8 mouse cellular contexts compared by ENCODE assay signal in the genomic region with DNA sequence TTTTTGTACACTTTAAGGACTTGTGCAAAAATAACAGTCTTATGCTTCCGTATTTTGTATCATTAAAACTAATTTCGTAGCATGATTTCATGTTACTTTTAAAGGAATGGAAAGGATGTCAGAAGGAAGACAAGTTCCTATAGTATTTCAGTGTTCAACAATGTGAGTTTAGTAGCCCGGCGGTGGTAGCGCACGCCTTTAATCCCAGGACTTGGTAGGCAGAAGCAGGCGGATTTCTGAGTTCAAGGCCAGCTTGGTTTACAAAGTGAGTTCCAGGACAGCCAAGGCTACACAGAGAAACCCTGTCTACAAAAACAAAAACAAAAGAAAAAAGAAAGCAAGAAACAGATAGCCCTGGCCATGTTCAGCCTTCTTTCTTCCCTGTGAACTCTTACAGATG. TPM values are rescaled to one million over a fixed set of nuclear protein-coding genes. Genes with fewer than 3 reads are reported as not detected.
DNase-seq lines count a peak whose midpoint lies in the region; ATAC-seq and TF ChIP-seq lines count a peak whose summit lies in the region.

No protein-coding gene starts in this region.

- 70% methylated on average over 7 of the region's 7 CpGs for WGBS in heart, embryonic 10.5 days
- 77% methylated on average over 7 of the region's 7 CpGs for WGBS in forebrain, embryonic 15.5 days
- 74% methylated on average over 7 of the region's 7 CpGs for WGBS in liver, embryonic 11.5 days

- H3K4me3 ChIP-seq in heart, embryonic 10.5 days, result peak overlapping the region; percentile 98
- H3K4me3 ChIP-seq in E14TG2a.4 (replicated peaks; ENCODE audit: low read length), result peak overlapping the region; percentile 94
- peak overlapping the region; percentile 99 for H3K4me3 ChIP-seq in forebrain, embryonic 15.5 days
- no peak overlapping the region for H3K4me3 ChIP-seq in liver, embryonic 11.5 days (ENCODE audit: low read depth, low read length)

- no peak overlapping the region for H3K9ac ChIP-seq in forebrain, embryonic 15.5 days (replicated peaks)
- H3K9ac ChIP-seq in liver, embryonic 11.5 days (ENCODE audit: low read depth, low read length), result no peak overlapping the region

- H3K9me3 ChIP-seq in heart, embryonic 10.5 days, result no peaks in the 10 kb centered on the region
- H3K9me3 ChIP-seq in E14TG2a.4 (ENCODE audit: low read length), result no peaks in the 10 kb centered on the region
- H3K9me3 ChIP-seq in forebrain, embryonic 15.5 days, result no peaks in the 10 kb centered on the region
- no peaks in the 10 kb centered on the region for H3K9me3 ChIP-seq in liver, embryonic 11.5 days (ENCODE audit: control insufficient read depth, low read length)

- no peak for TF ChIP-seq CTCF in E14TG2a.4 (conservative IDR thresholded peaks at IDR 0.05; ENCODE audit: low read length)

- ATAC-seq in forebrain, embryonic 15.5 days (replicated peaks), result 0 out of 2 replicates have a peak, but pooled peaks have one; percentile 11
- no peak for ATAC-seq in liver, embryonic 11.5 days (replicated peaks; ENCODE audit: low FRiP score)

- 0 out of 2 replicates have a peak overlapping the region, but pooled peaks have one; percentile 45 for H3K4me2 ChIP-seq in forebrain, embryonic 15.5 days (replicated peaks)
- H3K4me2 ChIP-seq in liver, embryonic 11.5 days, result peak overlapping the region; percentile 80; the same call in 1 of the 2 replicates

- H3K27me3 ChIP-seq in heart, embryonic 10.5 days (ENCODE audit: insufficient read depth, poor library complexity, severe bottlenecking), result no peaks in the 10 kb centered on the region
- no peaks in the 10 kb centered on the region for H3K27me3 ChIP-seq in E14TG2a.4 (ENCODE audit: insufficient read depth, low read length)
- H3K27me3 ChIP-seq in forebrain, embryonic 15.5 days, result no peaks in the 10 kb centered on the region
- no peaks in the 10 kb centered on the region for H3K27me3 ChIP-seq in liver, embryonic 11.5 days (replicated peaks; ENCODE audit: control insufficient read depth, insufficient read depth, low read length)

- DNase-seq in heart, embryonic 10.5 days (ENCODE audit: low spot score), result no peak
- DNase-seq in heart, adult 9 months (ENCODE audit: low spot score in 2 of 2), result no peak
- DNase-seq in liver, embryonic 11.5 days (ENCODE audit: low spot score), result no peak
- no peak for DNase-seq in right cerebral cortex, postnatal 10 days (ENCODE audit: low spot score in 2 of 2)
- no peak for DNase-seq in gastrocnemius, adult 8-10 months (ENCODE audit: low spot score in 2 of 2)
- no peak for DNase-seq in retina, embryonic 14.5 days (ENCODE audit: low spot score)

- 0 out of 2 replicates have a peak overlapping the region, but pooled peaks have one; percentile 93 for H3K27ac ChIP-seq in heart, embryonic 10.5 days
- no peak overlapping the region for H3K27ac ChIP-seq in forebrain, embryonic 15.5 days (replicated peaks)
- H3K27ac ChIP-seq in liver, embryonic 11.5 days (ENCODE audit: low read depth, low read length), result no peak overlapping the region

- H3K36me3 ChIP-seq in heart, embryonic 10.5 days, result no peaks in the 10 kb centered on the region
- no peaks in the 10 kb centered on the region for H3K36me3 ChIP-seq in E14TG2a.4 (ENCODE audit: insufficient read depth, low read length)
- no peaks in the 10 kb centered on the region for H3K36me3 ChIP-seq in forebrain, embryonic 15.5 days
- no peaks in the 10 kb centered on the region for H3K36me3 ChIP-seq in liver, embryonic 11.5 days (ENCODE audit: control insufficient read depth, insufficient read depth, low read length)

- peaks cover 8% of the 10 kb centered on the region; the same call in 1 of the 2 replicates for H3K4me1 ChIP-seq in heart, embryonic 10.5 days
- H3K4me1 ChIP-seq in E14TG2a.4 (replicated peaks; ENCODE audit: low read depth, low read length), result peaks cover 16% of the 10 kb centered on the region
- H3K4me1 ChIP-seq in forebrain, embryonic 15.5 days, result peaks cover 15% of the 10 kb centered on the region
- peaks cover 4% of the 10 kb centered on the region; the same call in 1 of the 2 replicates for H3K4me1 ChIP-seq in liver, embryonic 11.5 days (replicated peaks; ENCODE audit: control insufficient read depth, insufficient read depth, low read length)

RNA-seq across cellular contexts. Expression of gene Caap1, which starts 0.5 kb away (rescaled TPM):
- polyA plus RNA-seq in heart, embryonic 10.5 days (2016; fragmentation: Nextera tagmentation; extraction: Ambion mirVana), result 13.4 and 21.3 TPM in 2 replicates
- polyA plus RNA-seq in forebrain, embryonic 15.5 days (2015; fragmentation: Nextera tagmentation; extraction: Ambion mirVana), result 20.9 and 25.5 TPM in 2 replicates
- polyA plus RNA-seq in liver, embryonic 11.5 days (2014; fragmentation: Nextera tagmentation; extraction: Ambion mirVana), result 24.2 TPM in 2 replicates
- total RNA-seq in gastrocnemius, adult 8-10 months (2022), result 1 to 10 TPM; 1.7 to 2.5 (median 1.9) TPM

RNA-seq across cellular contexts. Expression of gene Gm10306, which starts 0.8 kb away (rescaled TPM):
- not detected in 2 replicates for polyA plus RNA-seq in heart, embryonic 10.5 days (2016; fragmentation: Nextera tagmentation; extraction: Ambion mirVana)
- 0.41 TPM in 1 of 2 replicates, not detected in the other for polyA plus RNA-seq in forebrain, embryonic 15.5 days (2015; fragmentation: Nextera tagmentation; extraction: Ambion mirVana)
- not detected in 2 replicates for polyA plus RNA-seq in liver, embryonic 11.5 days (2014; fragmentation: Nextera tagmentation; extraction: Ambion mirVana)
- not detected for total RNA-seq in gastrocnemius, adult 8-10 months (2022)

RNA-seq across cellular contexts. Expression of gene Plaa, which starts 45.9 kb away (rescaled TPM):
- 76.2 and 80.7 TPM in 2 replicates for polyA plus RNA-seq in heart, embryonic 10.5 days (2016; fragmentation: Nextera tagmentation; extraction: Ambion mirVana)
- polyA plus RNA-seq in forebrain, embryonic 15.5 days (2015; fragmentation: Nextera tagmentation; extraction: Ambion mirVana), result 78.6 and 82.3 TPM in 2 replicates
- polyA plus RNA-seq in liver, embryonic 11.5 days (2014; fragmentation: Nextera tagmentation; extraction: Ambion mirVana), result 77.1 and 81.1 TPM in 2 replicates
- 10 to 100 TPM; 29.0 to 39.8 (median 36.1) TPM for total RNA-seq in gastrocnemius, adult 8-10 months (2022)

RNA-seq across cellular contexts. Expression of gene Ift74, which starts 57.1 kb away (rescaled TPM):
- polyA plus RNA-seq in heart, embryonic 10.5 days (2016; fragmentation: Nextera tagmentation; extraction: Ambion mirVana), result 13.9 and 21.5 TPM in 2 replicates
- polyA plus RNA-seq in forebrain, embryonic 15.5 days (2015; fragmentation: Nextera tagmentation; extraction: Ambion mirVana), result 29.2 and 29.7 TPM in 2 replicates
- 14.8 and 15.0 TPM in 2 replicates for polyA plus RNA-seq in liver, embryonic 11.5 days (2014; fragmentation: Nextera tagmentation; extraction: Ambion mirVana)
- 1 to 10 TPM; 4.8 to 8.9 (median 5.6) TPM for total RNA-seq in gastrocnemius, adult 8-10 months (2022)
